Mouse (Mus musculus) CH12.LX (cell line): ENCODE results near the gene Zfp827. TPM values are rescaled to one million over a fixed set of nuclear protein-coding genes. Genes with fewer than 3 reads are reported as not detected.

Experiments used
- DNase-seq: peaks from one replicate; pipeline ENCODE4 v3.0.0-alpha.2; 2013; ENCODE audit errors: extremely low read depth
- H3K27ac ChIP-seq: 2 replicates; pipeline ENCODE4 v1.5.1; 2012; ENCODE audit warnings: low read depth, mild to moderate bottlenecking, control low read depth, moderate library complexity; ENCODE audit not compliant: insufficient read depth
- H3K27me3 ChIP-seq: replicated peaks from 2 replicates; pipeline ENCODE3; 2012; ENCODE audit warnings: inconsistent platforms
- H3K36me3 ChIP-seq, 2 experiments: replicated peaks in 1 of 2; 2 replicates each; pipeline versions ENCODE3 to v1.6.1; 2012; ENCODE audit warnings: inconsistent platforms in 1 of 2, low read length in 1 of 2, mild to moderate bottlenecking in 1 of 2, mixed read lengths in 1 of 2, moderate library complexity in 1 of 2; ENCODE audit not compliant: control insufficient read depth in 1 of 2, insufficient read depth in 1 of 2
- H3K4me1 ChIP-seq, 2 experiments: 2 replicates each; pipeline ENCODE4 v1.6.1; 2012; ENCODE audit warnings: inconsistent platforms in 1 of 2, moderate library complexity in 1 of 2; ENCODE audit not compliant: insufficient read depth in 2 of 2, control insufficient read depth in 1 of 2
- H3K4me2 ChIP-seq: 2 replicates; pipeline ENCODE4 v1.6.1; 2012; ENCODE audit warnings: low read depth, mild to moderate bottlenecking, control low read depth; ENCODE audit not compliant: poor library complexity, insufficient read depth, severe bottlenecking
- H3K4me3 ChIP-seq, 3 experiments: fragments of 150-350 bp in 1 of 3; sonication (generic) in 1 of 3; replicated peaks in 1 of 3; 2 replicates each; pipeline versions ENCODE3 to v1.5.1; 2011 to 2012; ENCODE audit warnings: low read depth in 2 of 3, low read length in 2 of 3, mild to moderate bottlenecking in 2 of 3, moderate library complexity in 2 of 3, control low read depth in 1 of 3, improper control_type of control experiment in 1 of 3, inconsistent platforms in 1 of 3, mixed read lengths in 1 of 3; ENCODE audit not compliant: poor library complexity in 1 of 3
- H3K79me2 ChIP-seq: replicated peaks from 2 replicates; pipeline ENCODE4 v1.6.1; 2012; ENCODE audit warnings: mild to moderate bottlenecking, moderate library complexity; ENCODE audit not compliant: control insufficient read depth, poor library complexity, insufficient read depth, severe bottlenecking; ENCODE audit errors: extremely low read depth
- H3K9ac ChIP-seq: 2 replicates; pipeline ENCODE4 v1.6.1; 2012; ENCODE audit warnings: low read depth, mild to moderate bottlenecking, control low read depth, moderate library complexity; ENCODE audit not compliant: insufficient read depth
- H3K9me3 ChIP-seq: replicated peaks from 2 replicates; pipeline ENCODE3; 2012; ENCODE audit warnings: low read length, inconsistent platforms, mixed read lengths
- CHD2 ChIP-seq: IDR thresholded peaks from 2 replicates; pipeline ENCODE4 v1.6.1; 2011; ENCODE audit warnings: low read length, improper control_type of control experiment
- E2F4 ChIP-seq: IDR thresholded peaks from 2 replicates; pipeline ENCODE4 v1.6.1; 2011; ENCODE audit warnings: low read depth, low read length, improper control_type of control experiment; ENCODE audit not compliant: insufficient replicate concordance
- EP300 ChIP-seq: IDR thresholded peaks from 2 replicates; pipeline ENCODE4 v1.6.1; 2011; ENCODE audit warnings: low read length, improper control_type of control experiment
- IRF4 ChIP-seq: IDR thresholded peaks from 2 replicates; pipeline ENCODE4 v1.6.1; 2014; ENCODE audit warnings: low read depth, mild to moderate bottlenecking, inconsistent platforms, low read length, improper control_type of control experiment
- MAZ ChIP-seq: IDR thresholded peaks from 2 replicates; pipeline ENCODE4 v1.6.1; 2012; ENCODE audit warnings: low read depth, mild to moderate bottlenecking, inconsistent platforms, low read length, improper control_type of control experiment, moderate library complexity
- POLR2A ChIP-seq: IDR thresholded peaks from 2 replicates; pipeline ENCODE4 v1.6.1; 2011; ENCODE audit warnings: low read depth, mild to moderate bottlenecking, improper control_type of control experiment, low read length
- SMC3 ChIP-seq: IDR thresholded peaks from 2 replicates; pipeline ENCODE4 v1.6.1; 2011; ENCODE audit warnings: low read depth, low read length, improper control_type of control experiment
- TCF12 ChIP-seq: IDR thresholded peaks from 2 replicates; pipeline ENCODE4 v1.6.1; 2014; ENCODE audit warnings: low read depth, mild to moderate bottlenecking, inconsistent platforms, low read length, improper control_type of control experiment
- ZKSCAN1 ChIP-seq: IDR thresholded peaks from 2 replicates; pipeline ENCODE4 v1.6.1; 2012; ENCODE audit warnings: low read depth, inconsistent platforms, low read length, improper control_type of control experiment, borderline replicate concordance
- ZNF384 ChIP-seq: IDR thresholded peaks from 2 replicates; pipeline ENCODE4 v1.6.1; 2012; ENCODE audit warnings: low read depth, low read length, improper control_type of control experiment, inconsistent platforms
- dilution Hi-C: fragments of 300-500 bp; cut with MboI; formaldehyde crosslinking; loops from 2 replicates; pipeline ENCODE4 v1.14.3; 2020; ENCODE audit warnings: low sequenced_read_pairs; ENCODE audit not compliant: extremely low pct_unique_long_range_greater_than_20kb, extremely low pct_ligation_motif_present
- in situ Hi-C: fragments of 300-500 bp; cut with MboI; formaldehyde crosslinking; loops from 3 replicates; pipeline ENCODE4 v1.14.3; 2019; ENCODE audit warnings: low sequenced_read_pairs, low pct_ligation_motif_present, low pct_unique_long_range_greater_than_20kb, mixed read lengths
- polyA plus RNA-seq: library from polyadenylated mRNA; unstranded; fragments of >175 nt; gene quantifications from 2 replicates; pipeline ENCODE4 v1.2.1, GENCODE M21; 2012; ENCODE audit warnings: low read depth; ENCODE audit not compliant: insufficient read length
- total RNA-seq, 2 experiments: library from RNA; depleted of rRNA; stranded (reverse); fragments of 300-350 nt in 1 of 2; fragments of >200 nt in 1 of 2; gene quantifications; 2 replicates each; pipeline ENCODE4 v1.2.3; 2012 to 2014

Gene Zfp827
- total and polyA plus RNA-seq, 3 experiments = 4.3 to 11.1 (median 7.8) TPM

GRCm38 (mm10) chr8:79145210-79145609 lies 117.0 kb downstream of the Zfp827 start:
- Histone ChIP-seq H3K36me3 (peaks cover 23 to 67% of the 10 kb centered on the region in 2 experiments), H3K9me3 (no peaks in the 10 kb centered on the region), H3K79me2 (no peaks in the 10 kb centered on the region), H3K27ac (peak overlapping the region; percentile 89), H3K4me3 (no peak overlapping the region), H3K4me2 (no peak overlapping the region), H3K9ac (no peak overlapping the region), H3K27me3 (no peaks in the 10 kb centered on the region), H3K4me1 (peaks cover 53 to 73% of the 10 kb centered on the region in 2 experiments)
- no peak for DNase-seq
- dilution Hi-C loops = no loop called here
- in situ Hi-C loops = no loop called here
- TF ChIP-seq MAZ = no peak
- no peak for TF ChIP-seq CHD2

- DNase-seq = no peak
- in situ Hi-C loops (no loop called here), dilution Hi-C loops (no loop called here)
- no peak overlapping the region for H3K4me2 ChIP-seq
- H3K9ac ChIP-seq = peak overlapping the region; percentile 18; the same call in 1 of the 2 replicates
- peaks cover 52 to 77% of the 10 kb centered on the region in 2 experiments for H3K4me1 ChIP-seq
- no peak overlapping the region for H3K4me3 ChIP-seq
- H3K36me3 ChIP-seq = peaks cover 21 to 66% of the 10 kb centered on the region in 2 experiments
- no peaks in the 10 kb centered on the region for H3K9me3 ChIP-seq
- H3K79me2 ChIP-seq = no peaks in the 10 kb centered on the region
- H3K27me3 ChIP-seq = no peaks in the 10 kb centered on the region
- H3K27ac ChIP-seq = peak overlapping the region; percentile 89
- peak; percentile 3; the same call in 1 of the 2 replicates for TF ChIP-seq EP300
- TF ChIP-seq E2F4 = no peak
- TF ChIP-seq IRF4 = peak; percentile 63; the same call in 1 of the 2 replicates
- peak; percentile 30; the same call in 1 of the 2 replicates for TF ChIP-seq POLR2A
Measured at GRCm38 (mm10) chr8:79145626-79146025, 117.4 kb downstream of the Zfp827 start.

GRCm38 (mm10) chr8:79148799-79149198 lies 120.6 kb downstream of the Zfp827 start:
- TF ChIP-seq POLR2A (no peak), TCF12 (no peak), ZKSCAN1 (no peak), SMC3 (no peak), ZNF384 (no peak)
- H3K27ac ChIP-seq = peak overlapping the region; percentile 77
- no peaks in the 10 kb centered on the region for H3K27me3 ChIP-seq
- no peak overlapping the region for H3K4me2 ChIP-seq
- no peak overlapping the region for H3K9ac ChIP-seq
- in situ Hi-C loops (no loop called here), dilution Hi-C loops (no loop called here)
- peaks cover 6 to 52% of the 10 kb centered on the region in 2 experiments for H3K36me3 ChIP-seq
- DNase-seq = no peak
- no peak overlapping the region for H3K4me3 ChIP-seq
- H3K9me3 ChIP-seq = no peaks in the 10 kb centered on the region
- no peaks in the 10 kb centered on the region for H3K79me2 ChIP-seq
- H3K4me1 ChIP-seq = peaks cover 58 to 96% of the 10 kb centered on the region in 2 experiments
